Mouse (Mus musculus) testis, postnatal 10 days (tissue): ENCODE results near the gene Flywch1.

Source experiments
- DNase-seq: peaks from one replicate; pipeline ENCODE4 v3.0.0; 2021; ENCODE audit warnings: low spot score

Gene Flywch1

GRCm38 (mm10) chr17:23705525-23706104, 65.8 kb downstream of the Flywch1 start:
- DNase-seq: no peak

GRCm38 (mm10) chr17:23704741-23705140, 66.7 kb downstream of the Flywch1 start:
- DNase-seq: no peak

GRCm38 (mm10) chr17:23703301-23703700, 68.1 kb downstream of the Flywch1 start:
- no peak for DNase-seq
